Mouse (Mus musculus) adrenal gland, postnatal 25 days (tissue): Measurements from ENCODE around the gene Nrd1. TPM values are rescaled to one million over a fixed set of nuclear protein-coding genes. Genes with fewer than 3 reads are reported as not detected.

Experiments used
- DNase-seq: peaks from one replicate; pipeline ENCODE4 v3.0.0; 2021; ENCODE audit warnings: mixed read lengths
- microRNA-seq, 2 experiments: library from miRNA; unstranded; fragments of <30 nt; microRNA quantifications; one replicate each; pipeline ENCODE4 v1.2.0; 2021
- total RNA-seq: library from RNA; stranded (reverse); gene quantifications from 2 replicates; pipeline ENCODE4 v1.2.3, GENCODE M21; 2021

The Nrd1 gene
- total RNA-seq, 1 experiment from 2014 or later = 126 TPM

- DNase-seq = no peak
Observed at GRCm38 (mm10) chr4:109098861-109099260, 98.4 kb downstream of the Nrd1 start.

- DNase-seq = no peak
Observed at GRCm38 (mm10) chr4:109102574-109102973, 102.1 kb downstream of the Nrd1 start.

GRCm38 (mm10) chr4:109103145-109103883 lies 102.9 kb downstream of the Nrd1 start:
- no peak for DNase-seq

GRCm38 (mm10) chr4:109105254-109105653 lies 104.8 kb downstream of the Nrd1 start:
- DNase-seq = no peak

- peak; percentile 37 for DNase-seq
Observed at GRCm38 (mm10) chr4:109106034-109106433, 105.6 kb downstream of the Nrd1 start.

- DNase-seq = no peak
Observed at GRCm38 (mm10) chr4:109106594-109106993, 106.1 kb downstream of the Nrd1 start.

- DNase-seq = no peak
Observed at GRCm38 (mm10) chr4:109109012-109109411, 108.6 kb downstream of the Nrd1 start.

GRCm38 (mm10) chr4:109109686-109110085 lies 109.2 kb downstream of the Nrd1 start:
- no peak for DNase-seq

GRCm38 (mm10) chr4:109110978-109111377 lies 110.5 kb downstream of the Nrd1 start:
- DNase-seq = no peak

Small RNA genes lying within 50 kb of the gene (microRNA-seq; reads per million reads assigned to microRNA genes)
- 0 reads per million in 2 experiments for gene Mir761

Other genes starting within 250 kb of the Nrd1 start
- 31.5 and 31.6 TPM in 2 replicates for gene Zfyve9, start 219.9 kb upstream of the Nrd1 start, total RNA-seq
- gene Btf3l4, start 167.0 kb upstream of the Nrd1 start, total RNA-seq = 94.9 and 144 TPM in 2 replicates
- 72.1 and 75.5 TPM in 2 replicates for gene Txndc12, start 166.1 kb upstream of the Nrd1 start, total RNA-seq
- gene Kti12, start 152.9 kb upstream of the Nrd1 start, total RNA-seq = 32.4 and 33.4 TPM in 2 replicates
- not detected in 2 replicates for gene A730015C16Rik, start 152.0 kb upstream of the Nrd1 start, total RNA-seq
- 29.5 and 41.9 TPM in 2 replicates for gene Rab3b, start 121.6 kb upstream of the Nrd1 start, total RNA-seq
- 136 and 144 TPM in 2 replicates for gene Osbpl9, start 201.6 kb downstream of the Nrd1 start, total RNA-seq
- gene Calr4, start 233.8 kb downstream of the Nrd1 start, total RNA-seq = 0.57 and 1.5 TPM in 2 replicates